Mouse (Mus musculus): Measurements from ENCODE around the gene Aff2. TPM values are rescaled to one million over a fixed set of nuclear protein-coding genes. Genes with fewer than 3 reads are reported as not detected.
A peak's percentile ranks its signal among the peaks of the same experiment; 100 is the strongest.

Aff2 gene
- 4.8 and 5.6 TPM in 2 replicates for polyA plus RNA-seq (2015; fragmentation: Nextera tagmentation; extraction: Ambion mirVana)

DNA sequence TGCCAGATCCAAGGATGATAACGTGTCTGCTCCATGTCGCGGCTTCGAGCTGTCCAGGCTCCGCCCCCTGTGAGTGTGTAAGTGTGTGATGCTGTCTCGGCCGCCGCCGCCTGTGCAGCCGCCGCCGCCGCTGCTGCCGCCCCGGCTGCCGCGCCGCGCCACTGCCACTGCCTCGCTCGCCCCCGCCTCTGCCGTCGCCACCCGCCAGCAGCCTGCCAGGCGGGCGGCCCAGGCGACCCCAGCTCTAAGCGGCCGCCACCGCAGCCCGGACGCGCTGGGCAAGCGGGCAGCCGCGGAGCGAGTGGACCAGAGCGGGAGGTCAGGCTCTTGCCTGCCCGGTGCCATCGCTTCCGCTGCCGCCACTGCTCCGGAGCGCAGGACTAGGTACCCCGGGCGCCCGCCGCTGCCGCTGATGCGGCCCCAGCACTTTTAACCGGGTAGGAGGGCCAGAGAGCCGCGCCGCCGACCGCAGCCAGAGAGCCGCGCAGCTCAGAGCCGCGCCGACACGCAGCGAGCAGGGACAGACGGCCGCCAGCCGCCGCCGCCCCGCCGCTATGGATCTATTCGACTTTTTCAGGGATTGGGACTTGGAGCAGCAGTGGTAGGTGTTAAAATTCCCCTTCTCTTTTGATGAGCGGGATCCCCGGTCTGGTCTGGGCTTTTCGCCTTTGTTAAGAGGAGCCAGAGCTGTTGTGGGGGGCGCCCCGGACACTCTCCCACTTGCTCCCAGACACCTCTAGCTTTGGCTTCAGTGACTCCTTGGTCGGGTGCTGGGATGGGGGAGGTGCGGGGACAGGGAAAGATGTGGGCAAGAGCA lies at the start of gene Aff2:
Gene Aff2 (plus strand): TSS at position 57 of the 817 bp plus-strand sequence.
- Histone ChIP-seq H3K27ac (peak within 1 kb of the TSS; percentile 69), H3K36me3 (no peaks in the 10 kb centered on the region), H3K4me3 (peak within 1 kb of the TSS; percentile 69), H3K9me3 (replicated peaks) (no peaks in the 10 kb centered on the region), H3K27me3 (0 out of 2 replicates have a peak, but pooled peaks cover 6% of the 10 kb centered on the region), H3K9ac (peak within 1 kb of the TSS; percentile 68), H3K4me1 (replicated peaks) (0 out of 2 replicates have a peak, but pooled peaks cover 3% of the 10 kb centered on the region), H3K4me2 (peak within 1 kb of the TSS; percentile 68)
- WGBS = 9% methylated on average over 75 of the region's 79 CpGs
- peak; percentile 67 for ATAC-seq (replicated peaks; ENCODE audit: insufficient number of reproducible peaks, insufficient read depth, low FRiP score, low read depth)

DNA sequence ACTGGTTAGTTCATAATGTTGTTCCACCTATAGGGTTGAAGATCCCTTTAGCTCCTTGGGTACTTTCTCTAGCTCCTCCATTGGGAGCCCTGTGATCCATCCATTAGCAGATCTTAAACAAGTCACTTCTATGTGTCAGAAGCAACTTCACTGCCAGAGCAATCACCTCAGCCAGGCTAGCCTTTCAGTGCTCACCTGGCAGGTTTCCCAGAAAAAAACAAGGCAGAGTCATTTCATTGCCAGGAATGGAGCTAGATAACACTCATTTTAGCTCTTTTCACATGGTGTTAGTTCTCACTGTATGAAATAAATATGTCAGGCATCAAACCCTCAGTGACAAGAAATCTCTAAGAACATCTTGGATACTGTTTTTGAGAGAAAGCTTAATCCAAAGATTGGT lies 22.8 kb upstream of the Aff2 start:
- H3K4me2 ChIP-seq = no peak overlapping the region
- H3K27me3 ChIP-seq = no peaks in the 10 kb centered on the region
- H3K9ac ChIP-seq = no peak overlapping the region
- no peak for ATAC-seq (replicated peaks; ENCODE audit: insufficient number of reproducible peaks, insufficient read depth, low FRiP score, low read depth)
- H3K36me3 ChIP-seq = no peaks in the 10 kb centered on the region
- H3K9me3 ChIP-seq (replicated peaks) = no peaks in the 10 kb centered on the region
- no peak overlapping the region for H3K27ac ChIP-seq
- no peak overlapping the region for H3K4me3 ChIP-seq
- H3K4me1 ChIP-seq (replicated peaks) = no peaks in the 10 kb centered on the region

GRCm38 (mm10) chrX:69355621-69356020 lies 4.5 kb upstream of the Aff2 start:
- no peak overlapping the region for H3K4me2 ChIP-seq
- no peak overlapping the region for H3K27ac ChIP-seq
- no peaks in the 10 kb centered on the region for H3K9me3 ChIP-seq (replicated peaks)
- H3K4me3 ChIP-seq = no peak overlapping the region
- H3K9ac ChIP-seq = no peak overlapping the region
- ATAC-seq (replicated peaks; ENCODE audit: insufficient number of reproducible peaks, insufficient read depth, low FRiP score, low read depth) = no peak
- WGBS = 66% methylated on average over 2 of the region's 2 CpGs
- 0 out of 2 replicates have a peak, but pooled peaks cover 3% of the 10 kb centered on the region for H3K4me1 ChIP-seq (replicated peaks)
- 0 out of 2 replicates have a peak, but pooled peaks cover 6% of the 10 kb centered on the region for H3K27me3 ChIP-seq
- no peaks in the 10 kb centered on the region for H3K36me3 ChIP-seq

- H3K4me1 ChIP-seq (replicated peaks) = 0 out of 2 replicates have a peak, but pooled peaks cover 3% of the 10 kb centered on the region
- H3K27ac ChIP-seq = no peak overlapping the region
- H3K4me2 ChIP-seq = peak overlapping the region; percentile 68
- H3K36me3 ChIP-seq = no peaks in the 10 kb centered on the region
- no peaks in the 10 kb centered on the region for H3K9me3 ChIP-seq (replicated peaks)
- no peak overlapping the region for H3K4me3 ChIP-seq
- H3K9ac ChIP-seq = no peak overlapping the region
- 33% methylated on average over 5 of the region's 5 CpGs for WGBS
- H3K27me3 ChIP-seq = 0 out of 2 replicates have a peak, but pooled peaks cover 6% of the 10 kb centered on the region
- ATAC-seq (replicated peaks; ENCODE audit: insufficient number of reproducible peaks, insufficient read depth, low FRiP score, low read depth) = no peak
These were observed 734 bp upstream of the Aff2 start for GRCm38 (mm10) chrX:69359360-69359759.

DNA sequence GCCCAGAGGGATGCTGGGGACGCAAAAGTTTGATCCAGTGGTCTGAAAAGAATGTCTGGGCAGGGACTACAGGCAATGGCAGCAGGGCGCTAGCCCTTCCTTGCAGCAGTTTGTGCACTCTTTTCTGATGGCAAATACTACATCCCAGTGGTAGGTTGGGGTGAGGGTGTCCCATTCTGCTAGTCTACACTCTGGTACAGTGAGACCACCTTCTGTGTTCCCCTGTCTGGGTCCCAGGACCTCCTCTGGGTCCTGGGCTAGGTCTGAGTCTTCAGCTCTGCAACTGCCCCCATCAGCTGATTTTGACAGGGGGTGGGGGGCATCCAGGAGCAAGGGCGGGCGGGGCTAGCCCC lies 233 bp upstream of the Aff2 start:
- Histone ChIP-seq H3K36me3 (no peaks in the 10 kb centered on the region), H3K9me3 (replicated peaks) (no peaks in the 10 kb centered on the region), H3K9ac (peak overlapping the region; percentile 68), H3K27ac (no peak overlapping the region), H3K4me2 (peak overlapping the region; percentile 68), H3K4me1 (replicated peaks) (0 out of 2 replicates have a peak, but pooled peaks cover 3% of the 10 kb centered on the region), H3K27me3 (0 out of 2 replicates have a peak, but pooled peaks cover 6% of the 10 kb centered on the region), H3K4me3 (peak overlapping the region; percentile 69)
- WGBS = 18% methylated on average over 4 of the region's 4 CpGs
- ATAC-seq (replicated peaks; ENCODE audit: insufficient number of reproducible peaks, insufficient read depth, low FRiP score, low read depth) = peak; percentile 27; the same call in 1 of the 2 replicates

- H3K4me3 ChIP-seq = peak overlapping the region; percentile 69
- no peak overlapping the region for H3K27ac ChIP-seq
- H3K9ac ChIP-seq = peak overlapping the region; percentile 68
- 0 out of 2 replicates have a peak, but pooled peaks cover 3% of the 10 kb centered on the region for H3K4me1 ChIP-seq (replicated peaks)
- H3K36me3 ChIP-seq = no peaks in the 10 kb centered on the region
- H3K9me3 ChIP-seq (replicated peaks) = no peaks in the 10 kb centered on the region
- 0 out of 2 replicates have a peak, but pooled peaks cover 6% of the 10 kb centered on the region for H3K27me3 ChIP-seq
- ATAC-seq (replicated peaks; ENCODE audit: insufficient number of reproducible peaks, insufficient read depth, low FRiP score, low read depth) = no peak
- WGBS = 7% methylated on average over 10 of the region's 10 CpGs
- H3K4me2 ChIP-seq = peak overlapping the region; percentile 68
These were observed 1.0 kb downstream of the Aff2 start for GRCm38 (mm10) chrX:69361055-69361558.

DNA sequence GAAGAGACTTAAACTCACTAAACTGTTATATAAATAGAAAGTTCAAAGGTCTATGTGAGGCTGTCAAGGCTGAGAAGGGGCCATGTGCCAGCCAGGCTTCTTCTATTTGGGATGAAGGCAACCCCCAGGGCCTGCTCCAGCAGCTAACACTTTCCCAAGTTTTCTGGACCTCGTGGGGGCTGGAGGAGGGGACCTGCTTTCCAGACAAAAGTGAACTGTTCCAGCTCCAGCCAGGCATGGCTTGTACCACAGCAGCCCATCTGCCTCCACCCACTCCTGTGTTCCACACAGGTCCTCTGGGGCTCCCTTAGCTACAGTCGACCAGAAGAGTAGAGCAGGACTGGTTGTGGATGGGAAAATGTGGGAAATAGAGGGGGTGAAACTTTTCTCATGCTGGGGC lies 4.1 kb downstream of the Aff2 start:
- no peaks in the 10 kb centered on the region for H3K9me3 ChIP-seq (replicated peaks)
- H3K4me1 ChIP-seq (replicated peaks) = 0 out of 2 replicates have a peak, but pooled peaks cover 3% of the 10 kb centered on the region
- no peak overlapping the region for H3K27ac ChIP-seq
- 0 out of 2 replicates have a peak, but pooled peaks cover 6% of the 10 kb centered on the region for H3K27me3 ChIP-seq
- 0 out of 2 replicates have a peak overlapping the region, but pooled peaks have one; percentile 13 for H3K4me2 ChIP-seq
- no peak overlapping the region for H3K4me3 ChIP-seq
- WGBS = 8% methylated on average over 2 of the region's 2 CpGs
- H3K36me3 ChIP-seq = no peaks in the 10 kb centered on the region
- ATAC-seq (replicated peaks; ENCODE audit: insufficient number of reproducible peaks, insufficient read depth, low FRiP score, low read depth) = no peak
- no peak overlapping the region for H3K9ac ChIP-seq

GRCm38 (mm10) chrX:69373341-69373740 lies 13.2 kb downstream of the Aff2 start:
- Histone ChIP-seq H3K27me3 (no peaks in the 10 kb centered on the region), H3K27ac (no peak overlapping the region), H3K4me2 (no peak overlapping the region), H3K9ac (no peak overlapping the region), H3K4me3 (no peak overlapping the region), H3K9me3 (replicated peaks) (no peaks in the 10 kb centered on the region), H3K36me3 (no peaks in the 10 kb centered on the region), H3K4me1 (replicated peaks) (no peaks in the 10 kb centered on the region)
- no peak for ATAC-seq (replicated peaks; ENCODE audit: insufficient number of reproducible peaks, insufficient read depth, low FRiP score, low read depth)
- WGBS = 66% methylated on average over 2 of the region's 2 CpGs

DNA sequence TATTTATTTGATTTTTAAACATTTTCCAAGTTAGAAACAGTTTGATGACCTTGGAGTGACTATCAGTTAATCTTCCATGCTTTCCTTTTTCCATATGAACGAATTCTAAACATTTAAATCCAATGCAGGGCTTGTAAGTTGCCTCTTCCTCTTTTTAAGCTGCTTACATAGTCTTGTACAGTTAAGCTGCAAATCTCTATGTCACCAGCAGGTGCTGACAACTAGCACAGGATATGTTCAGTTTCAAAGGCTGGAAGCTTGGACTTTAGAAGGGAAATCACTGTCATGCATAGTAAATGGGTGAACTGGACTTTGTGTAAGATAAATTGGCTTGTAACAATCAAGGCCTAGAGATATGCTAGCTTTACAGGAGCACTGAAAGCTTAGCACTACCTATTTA lies 29.6 kb downstream of the Aff2 start:
- no peaks in the 10 kb centered on the region for H3K36me3 ChIP-seq
- no peaks in the 10 kb centered on the region for H3K4me1 ChIP-seq (replicated peaks)
- ATAC-seq (replicated peaks; ENCODE audit: insufficient number of reproducible peaks, insufficient read depth, low FRiP score, low read depth) = no peak
- WGBS = 26% methylated on average over 1 of the region's 1 CpGs
- no peaks in the 10 kb centered on the region for H3K9me3 ChIP-seq (replicated peaks)
- no peak overlapping the region for H3K4me3 ChIP-seq
- H3K27me3 ChIP-seq = no peaks in the 10 kb centered on the region
- H3K27ac ChIP-seq = no peak overlapping the region
- no peak overlapping the region for H3K4me2 ChIP-seq
- no peak overlapping the region for H3K9ac ChIP-seq

GRCm38 (mm10) chrX:69415043-69415442 lies 54.9 kb downstream of the Aff2 start:
- 29% methylated on average over 1 of the region's 1 CpGs for WGBS
- no peaks in the 10 kb centered on the region for H3K4me1 ChIP-seq (replicated peaks)
- no peak overlapping the region for H3K4me2 ChIP-seq
- H3K4me3 ChIP-seq = no peak overlapping the region
- H3K36me3 ChIP-seq = no peaks in the 10 kb centered on the region
- no peaks in the 10 kb centered on the region for H3K27me3 ChIP-seq
- H3K9ac ChIP-seq = no peak overlapping the region
- H3K9me3 ChIP-seq (replicated peaks) = no peaks in the 10 kb centered on the region
- H3K27ac ChIP-seq = peak overlapping the region; percentile 15; the same call in 1 of the 2 replicates
- ATAC-seq (replicated peaks; ENCODE audit: insufficient number of reproducible peaks, insufficient read depth, low FRiP score, low read depth) = no peak

GRCm38 (mm10) chrX:69438422-69438821 lies 78.3 kb downstream of the Aff2 start:
- H3K9ac ChIP-seq = no peak overlapping the region
- no peak overlapping the region for H3K4me2 ChIP-seq
- no peaks in the 10 kb centered on the region for H3K36me3 ChIP-seq
- H3K27ac ChIP-seq = no peak overlapping the region
- 75% methylated on average over 3 of the region's 3 CpGs for WGBS
- no peak overlapping the region for H3K4me3 ChIP-seq
- no peak for ATAC-seq (replicated peaks; ENCODE audit: insufficient number of reproducible peaks, insufficient read depth, low FRiP score, low read depth)
- no peaks in the 10 kb centered on the region for H3K9me3 ChIP-seq (replicated peaks)
- no peaks in the 10 kb centered on the region for H3K4me1 ChIP-seq (replicated peaks)
- H3K27me3 ChIP-seq = no peaks in the 10 kb centered on the region

Data from heart, embryonic 15.5 days (tissue).